Mouse (Mus musculus) brain, embryonic 14.5 days (tissue): ENCODE data around the gene Wwox. TPM values are rescaled to one million over a fixed set of nuclear protein-coding genes. Genes with fewer than 3 reads are reported as not detected.
A peak's percentile ranks its signal among the peaks of the same experiment; 100 is the strongest.

Source experiments
- DNase-seq: peaks from one replicate; pipeline ENCODE4 v3.0.0-alpha.2; 2011; ENCODE audit warnings: low read depth
- CTCF ChIP-seq: fragments of 200-500 bp; IDR thresholded peaks from 2 replicates; pipeline ENCODE4 v1.5.1; 2012; ENCODE audit warnings: inconsistent platforms, mild to moderate bottlenecking, moderate library complexity, borderline replicate concordance; ENCODE audit not compliant: insufficient read depth, insufficient read length; ENCODE audit errors: extremely low read depth
- POLR2A ChIP-seq: fragments of 200-500 bp; IDR thresholded peaks from 2 replicates; pipeline ENCODE4 v1.6.1; 2012; ENCODE audit warnings: mild to moderate bottlenecking, inconsistent platforms, borderline replicate concordance; ENCODE audit not compliant: poor library complexity, insufficient read depth, insufficient read length, severe bottlenecking; ENCODE audit errors: extremely low read depth
- polyA plus RNA-seq: library from polyadenylated mRNA; depleted of rRNA; stranded (reverse); fragments of >200 nt; gene quantifications from 2 replicates; pipeline ENCODE4 v1.2.3, GENCODE M21; 2012

Wwox gene
- polyA plus RNA-seq, 1 experiment, result 11.0 TPM

- DNase-seq, result no peak
- no peak for TF ChIP-seq CTCF
- TF ChIP-seq POLR2A, result no peak
Measured at GRCm38 (mm10) chr8:114473546-114473945, 34.1 kb downstream of the Wwox start.

GRCm38 (mm10) chr8:114476919-114477318 lies 37.5 kb downstream of the Wwox start:
- DNase-seq, result no peak
- TF ChIP-seq CTCF, result no peak
- TF ChIP-seq POLR2A, result no peak

- no peak for DNase-seq
- no peak for TF ChIP-seq CTCF
- no peak for TF ChIP-seq POLR2A
Measured at GRCm38 (mm10) chr8:114477790-114478189, 38.3 kb downstream of the Wwox start.

- DNase-seq, result no peak
- TF ChIP-seq POLR2A, result no peak
- no peak for TF ChIP-seq CTCF
Measured at GRCm38 (mm10) chr8:114479749-114480148, 40.3 kb downstream of the Wwox start.

- TF ChIP-seq CTCF (no peak), POLR2A (no peak)
Measured at GRCm38 (mm10) chr8:114491662-114492160, 52.3 kb downstream of the Wwox start.

GRCm38 (mm10) chr8:114499448-114500144 lies 60.1 kb downstream of the Wwox start:
- peak; percentile 56 for DNase-seq
- TF ChIP-seq POLR2A, result no peak
- TF ChIP-seq CTCF, result no peak

More at GRCm38 (mm10) chr8:114491662-114492160, 52.3 kb downstream of the Wwox start:
- DNase-seq, result no peak

GRCm38 (mm10) chr8:114501906-114502305 lies 62.5 kb downstream of the Wwox start:
- no peak for TF ChIP-seq CTCF
- no peak for TF ChIP-seq POLR2A
- DNase-seq, result no peak

GRCm38 (mm10) chr8:114503196-114503595 lies 63.7 kb downstream of the Wwox start:
- DNase-seq, result no peak
- TF ChIP-seq CTCF (no peak), POLR2A (no peak)

GRCm38 (mm10) chr8:114504889-114505288 lies 65.4 kb downstream of the Wwox start:
- peak; percentile 44 for DNase-seq
- TF ChIP-seq POLR2A (no peak), CTCF (no peak)

GRCm38 (mm10) chr8:114505351-114506347 lies 66.2 kb downstream of the Wwox start:
- DNase-seq, result peak; percentile 22
- TF ChIP-seq CTCF (no peak), POLR2A (no peak)

GRCm38 (mm10) chr8:114507404-114507803 lies 67.9 kb downstream of the Wwox start:
- no peak for TF ChIP-seq CTCF
- no peak for TF ChIP-seq POLR2A
- DNase-seq, result peak; percentile 77
